Mouse (Mus musculus) layer of hippocampus, adult 11-12 months (tissue): ENCODE measurements around the gene Kcng4.
A peak's percentile ranks its signal among the peaks of the same experiment; 100 is the strongest.

Source experiments
- DNase-seq: peaks from one replicate; pipeline ENCODE4 v3.0.0; 2022; ENCODE audit warnings: low spot score

The Kcng4 gene

DNA sequence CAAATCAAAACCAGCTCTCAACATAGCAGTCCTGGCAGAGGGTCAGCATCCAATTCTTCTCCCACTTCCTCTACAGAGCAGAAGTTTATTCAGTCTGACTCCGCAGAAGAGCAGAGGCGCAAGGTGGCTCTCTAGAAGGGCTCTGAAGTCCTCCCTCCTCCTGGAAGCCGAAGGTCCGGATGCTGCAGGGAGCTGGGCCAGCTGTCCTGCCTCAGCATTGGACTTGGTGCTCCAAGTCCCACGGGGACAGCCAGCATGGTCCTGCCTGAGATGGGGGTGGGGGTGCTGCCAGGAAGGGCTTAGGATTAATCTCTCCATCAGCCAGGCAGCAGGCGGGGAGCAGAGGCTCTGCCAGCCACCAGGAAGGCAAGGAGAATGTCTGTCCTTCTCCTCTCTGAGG lies at the start of gene Kcng4:
Kcng4 (minus strand) TSS at position 303 of the 400 bp plus-strand sequence.
- no peak for DNase-seq

DNA sequence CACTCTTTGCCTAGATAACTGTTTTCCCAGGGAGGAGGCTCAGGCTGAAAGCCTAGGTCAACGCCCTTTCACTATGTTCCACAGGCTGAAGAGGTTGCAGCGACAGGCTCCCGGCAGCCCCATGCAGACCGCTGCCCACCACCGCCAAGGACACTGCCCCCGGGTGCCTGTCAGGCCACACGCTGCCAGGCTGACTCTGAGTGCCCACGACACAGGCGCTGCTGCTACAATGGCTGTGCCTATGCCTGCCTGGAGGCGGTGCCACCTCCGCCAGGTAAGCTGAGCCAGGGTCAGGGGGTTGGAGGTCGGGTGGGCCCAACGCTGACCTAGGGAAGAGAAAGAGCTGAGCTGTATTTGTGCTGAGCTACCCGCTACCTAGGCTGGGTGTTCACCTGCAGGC lies 43.7 kb upstream of the Kcng4 start:
- no peak for DNase-seq

DNA sequence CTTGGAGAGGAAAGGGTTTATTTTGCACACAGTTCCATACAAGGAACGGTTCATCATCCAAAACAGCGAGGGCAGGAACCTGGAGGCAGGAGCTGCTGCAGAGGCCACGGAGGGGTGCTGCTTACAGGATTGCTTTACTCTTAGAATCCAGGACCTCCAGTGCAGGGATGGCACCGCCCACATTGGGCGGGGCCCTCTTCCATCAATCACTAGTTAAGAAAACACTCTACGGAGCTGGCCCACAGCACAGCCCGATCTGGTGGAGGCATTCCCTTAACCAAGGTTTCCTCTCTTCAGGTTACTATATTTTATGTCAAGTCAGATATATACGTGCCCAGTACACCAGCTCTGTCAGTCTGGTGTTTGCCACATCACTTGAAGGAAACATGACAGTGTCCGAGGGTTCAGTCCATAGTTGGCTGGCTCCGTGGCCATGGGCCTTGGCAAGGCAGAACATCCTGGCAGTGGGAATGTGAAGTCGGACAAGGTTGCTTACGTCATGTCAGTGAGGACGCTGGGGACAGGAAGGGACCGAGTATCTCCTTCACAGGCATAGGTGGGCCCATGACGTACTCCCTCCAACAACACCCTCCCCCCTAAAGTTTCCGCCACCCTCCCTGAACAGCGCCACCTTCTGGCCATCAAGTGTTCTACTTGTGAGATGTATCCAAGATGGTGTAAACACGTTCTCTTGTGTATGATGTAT lies 42.8 kb upstream of the Kcng4 start:
- no peak for DNase-seq

DNA sequence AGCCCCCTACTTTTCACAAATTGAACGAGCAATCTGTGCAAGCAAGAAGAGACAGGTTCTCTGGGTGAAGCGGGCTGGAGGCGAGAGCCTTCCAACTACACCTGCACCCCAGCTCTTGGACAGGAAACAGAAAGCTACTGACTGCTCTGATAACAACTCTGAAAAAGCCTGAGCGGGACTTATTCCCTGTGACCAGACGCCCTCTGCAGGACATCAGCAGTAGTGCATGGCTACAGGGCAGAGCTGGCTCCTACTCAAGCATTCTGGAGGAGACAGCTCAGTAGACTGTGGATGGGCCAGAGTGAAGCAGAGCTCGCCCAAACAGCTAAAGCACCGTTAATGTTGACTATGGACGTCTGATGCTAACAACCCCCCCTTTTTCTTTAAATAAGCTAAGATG lies 40.9 kb upstream of the Kcng4 start:
- peak; percentile 92 for DNase-seq

DNA sequence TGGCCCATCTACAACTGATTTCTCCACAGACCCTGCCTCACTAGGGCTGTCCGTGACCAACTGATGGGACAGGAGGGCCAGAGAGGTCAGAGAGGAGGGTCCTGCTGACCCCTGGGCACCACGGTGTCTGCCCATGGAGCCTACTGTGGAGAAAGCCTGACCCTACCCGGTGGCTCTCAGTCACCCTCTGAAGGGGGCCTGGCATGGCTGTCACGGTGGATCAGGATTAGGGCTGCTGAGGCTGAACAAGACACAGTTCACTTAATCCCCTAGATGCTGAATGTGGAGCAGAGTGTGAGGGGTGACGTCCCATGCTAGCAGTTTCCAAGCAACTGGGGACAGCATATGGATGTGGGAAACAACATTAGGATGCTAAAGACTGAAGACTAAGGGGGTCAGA lies 40.0 kb upstream of the Kcng4 start:
- no peak for DNase-seq

DNA sequence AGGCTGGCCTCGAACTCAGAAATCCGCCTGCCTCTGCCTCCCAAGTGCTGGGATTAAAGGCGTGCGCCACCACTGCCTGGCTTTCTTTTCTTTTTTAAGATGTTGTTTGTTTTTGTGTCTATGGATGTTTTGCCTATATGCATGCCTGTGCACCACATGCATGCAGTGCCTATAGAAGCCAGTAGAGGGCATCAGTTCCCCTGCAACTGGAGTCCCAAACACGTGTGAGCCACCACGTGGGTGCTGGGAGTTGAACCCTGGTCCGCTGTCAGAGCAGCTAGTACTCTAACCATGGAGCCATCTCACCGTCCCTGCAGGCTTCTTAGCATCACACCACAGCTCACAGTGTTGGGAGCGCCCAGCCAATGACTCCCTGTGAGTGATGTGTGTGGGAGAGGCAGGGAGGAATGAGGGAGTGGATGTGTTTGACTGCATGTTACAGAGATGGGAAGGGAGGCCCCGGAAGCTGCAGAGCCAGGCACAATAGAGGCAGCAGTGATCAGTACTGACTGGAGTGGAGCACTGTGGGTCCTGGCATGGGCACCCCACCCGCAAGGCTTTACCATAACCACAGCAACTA lies 38.6 kb upstream of the Kcng4 start:
- no peak for DNase-seq

DNA sequence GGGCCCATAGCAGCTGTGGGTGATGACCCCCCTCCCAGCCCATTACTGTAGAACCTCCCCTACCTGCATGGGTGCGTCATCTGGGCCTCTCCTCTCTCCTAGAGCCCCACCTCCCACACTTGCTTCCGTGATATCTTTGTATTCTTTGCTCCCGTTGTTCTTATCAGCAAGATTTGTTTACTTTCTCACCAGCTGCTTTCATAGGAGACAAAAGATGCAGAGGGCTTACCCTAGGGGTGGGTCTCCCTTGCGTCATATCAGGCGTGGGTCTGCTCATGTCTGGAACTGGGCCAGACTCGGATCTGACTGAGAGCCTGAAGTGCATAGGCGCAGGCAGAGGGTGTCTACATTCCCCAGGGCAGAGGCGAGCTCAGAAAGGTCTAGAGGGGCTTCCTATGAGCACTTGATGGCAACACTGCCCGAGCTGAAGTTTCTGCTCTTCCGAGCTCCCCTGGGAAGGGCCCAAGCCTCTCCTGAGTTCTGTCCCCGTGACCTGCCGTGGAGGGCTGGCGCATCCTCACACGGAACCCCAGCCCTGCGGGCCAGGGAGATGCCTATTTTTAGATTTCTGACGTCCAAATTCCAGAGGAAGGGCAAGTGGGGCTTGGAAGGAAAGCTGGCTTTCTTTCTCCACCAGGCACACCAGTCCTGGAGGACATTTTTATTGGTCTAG lies 35.1 kb upstream of the Kcng4 start:
- no peak for DNase-seq

DNA sequence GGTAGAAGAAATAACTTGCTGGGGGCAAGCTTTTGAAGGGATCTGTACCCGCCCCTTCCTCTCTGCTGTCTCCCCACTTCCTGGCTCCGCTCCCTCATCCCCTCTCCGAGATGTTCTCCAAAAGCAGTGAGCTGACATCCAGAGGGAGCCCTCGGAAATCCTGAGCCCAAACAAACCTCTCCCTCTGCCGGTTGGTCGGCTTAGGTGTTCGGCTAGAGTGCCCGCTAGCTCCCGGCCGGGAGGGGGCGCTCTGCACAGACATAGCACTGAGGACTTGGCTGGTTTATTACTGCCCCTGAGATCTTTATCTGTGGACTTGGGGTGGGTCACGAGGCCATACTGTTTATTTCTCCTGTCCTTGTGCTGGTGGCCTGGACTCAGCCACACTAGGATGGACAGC lies 33.8 kb upstream of the Kcng4 start:
- no peak for DNase-seq

DNA sequence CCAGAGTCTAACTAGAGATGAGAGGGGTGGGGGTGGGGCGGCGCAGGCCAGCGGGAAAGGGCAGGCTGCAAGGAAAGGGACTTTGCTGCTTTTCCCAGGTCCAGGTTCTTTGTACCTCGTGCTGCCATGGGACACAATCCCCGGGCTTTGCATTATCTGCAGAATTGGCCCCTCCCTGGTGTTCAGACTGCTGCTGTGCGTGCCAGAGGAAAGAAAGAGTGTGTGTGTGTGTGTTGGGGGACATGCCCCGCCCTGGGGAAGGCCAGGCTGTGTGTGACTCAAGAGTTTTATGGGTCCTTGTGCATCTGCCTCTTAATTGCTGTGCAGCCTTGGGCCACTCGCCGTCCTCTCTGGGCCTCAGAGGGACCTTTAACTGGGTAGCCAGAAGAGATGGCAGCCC lies 33.0 kb upstream of the Kcng4 start:
- DNase-seq = no peak

DNA sequence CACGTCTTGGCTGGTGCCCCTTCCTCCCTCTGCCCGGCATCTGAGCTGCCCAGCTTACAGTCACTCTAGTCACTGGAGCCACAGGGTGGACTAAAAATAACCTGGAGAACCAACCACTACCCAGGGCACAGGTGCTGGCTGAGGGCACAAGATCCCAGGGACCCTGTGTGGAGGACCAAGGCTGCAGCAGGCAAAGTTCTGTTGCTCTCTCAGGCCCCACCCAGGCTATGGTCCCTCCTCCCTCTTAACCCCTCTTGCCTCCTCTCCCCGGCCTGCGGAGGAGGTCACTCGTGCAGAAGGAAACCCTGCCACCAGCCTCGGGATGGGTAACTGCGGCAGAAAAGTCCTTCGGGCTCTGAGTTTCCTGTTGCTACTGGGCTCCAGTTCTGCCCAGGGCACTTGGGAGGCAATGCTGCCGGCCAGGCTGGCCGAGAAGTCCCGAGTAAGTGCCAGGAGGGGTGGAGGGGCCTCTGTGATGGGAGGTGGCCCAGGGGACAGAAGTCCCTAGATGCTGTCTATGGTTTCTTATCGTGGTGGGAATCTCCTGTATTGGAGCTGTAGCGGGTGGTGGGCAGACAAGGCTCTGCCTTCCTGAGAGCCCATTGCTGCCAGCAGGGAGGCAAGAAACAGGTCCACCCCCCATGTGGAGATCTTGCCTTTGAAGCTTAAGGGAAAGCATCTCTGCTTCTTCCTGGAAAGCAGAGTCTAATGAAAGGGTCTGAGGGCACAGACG lies 30.9 kb upstream of the Kcng4 start, which contains the start of gene Wfdc1:
Wfdc1 (plus strand) TSS at position 147 of the 733 bp plus-strand sequence.
- DNase-seq = no peak

DNA sequence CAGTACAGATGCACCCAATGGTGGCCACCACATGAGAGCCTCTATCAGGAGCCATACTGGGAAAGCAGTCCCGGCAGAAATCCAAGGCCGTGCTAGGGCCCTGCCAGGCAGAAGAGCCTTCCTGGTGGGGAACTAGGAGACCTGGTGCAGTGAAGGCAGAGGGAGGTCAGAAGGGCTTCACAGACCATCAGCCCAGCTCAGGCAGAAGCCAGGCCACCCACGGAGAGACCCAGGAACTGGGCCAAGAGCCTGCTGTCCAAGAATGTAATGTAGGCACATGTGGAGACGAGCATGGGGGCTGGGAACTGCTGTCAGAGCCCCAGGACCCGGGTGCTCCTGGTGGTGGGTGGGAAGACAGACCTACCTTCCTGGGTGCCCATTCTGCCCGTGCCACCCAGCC lies 29.8 kb upstream of the Kcng4 start:
- DNase-seq = no peak

DNA sequence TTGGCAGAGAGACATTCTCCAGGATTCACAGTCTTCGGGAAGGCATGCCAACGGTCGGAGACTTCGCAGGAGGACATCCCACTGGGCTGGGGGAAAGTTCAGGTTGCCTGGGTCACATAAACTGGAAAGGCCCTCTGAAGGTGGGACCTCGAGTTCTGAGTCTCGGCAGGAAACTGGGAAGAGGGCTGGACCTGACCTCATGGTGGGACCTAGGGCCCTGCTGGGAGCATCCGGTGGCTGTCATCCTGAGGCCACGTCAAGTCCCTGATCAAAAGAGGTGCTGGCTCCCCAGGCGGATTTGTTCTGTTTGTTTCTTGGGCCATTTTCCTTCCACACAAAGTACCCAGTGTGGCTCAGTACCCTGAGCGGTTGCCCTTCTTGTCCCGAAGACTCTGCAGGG lies 28.0 kb upstream of the Kcng4 start:
- DNase-seq = no peak

DNA sequence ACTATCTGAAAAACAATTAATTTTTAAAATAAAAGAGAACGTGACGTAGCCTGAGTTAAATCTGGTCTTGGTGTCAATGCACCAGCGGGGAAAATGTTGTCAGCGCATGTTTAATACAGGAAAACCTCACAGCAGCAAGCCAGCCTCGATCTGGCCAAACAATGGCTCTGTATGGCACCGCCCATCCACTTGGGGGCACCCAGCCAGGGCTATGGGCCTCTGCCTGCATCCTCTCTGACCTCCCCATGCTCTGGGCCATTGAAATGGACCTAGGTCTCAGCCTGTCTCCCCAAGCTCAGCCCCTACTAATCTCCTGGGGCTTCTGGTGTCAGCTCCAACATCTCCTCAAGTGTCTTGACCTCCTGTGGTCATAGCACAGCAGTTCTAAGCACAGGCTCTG lies 26.4 kb upstream of the Kcng4 start:
- DNase-seq = no peak

DNA sequence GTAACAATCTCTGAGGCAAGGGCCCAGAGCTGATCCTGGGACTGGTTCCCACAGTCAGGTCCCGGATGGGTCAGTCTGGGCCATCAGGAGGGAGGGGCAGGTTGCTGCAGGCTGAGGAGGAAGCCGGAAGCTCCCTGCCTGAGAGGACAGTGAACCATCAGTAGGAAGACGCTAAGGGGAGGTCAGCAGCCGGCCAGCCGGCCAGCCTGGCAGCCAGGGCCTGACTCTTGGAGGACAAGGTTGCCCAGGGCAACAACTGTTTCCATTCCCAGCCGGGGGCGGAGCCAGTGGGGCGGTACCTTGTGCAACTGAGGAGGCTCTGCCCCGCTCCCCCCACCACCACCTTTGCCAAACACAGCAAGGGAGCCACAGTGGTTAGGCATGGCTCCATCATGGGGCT lies 25.6 kb upstream of the Kcng4 start:
- peak; percentile 22 for DNase-seq

DNA sequence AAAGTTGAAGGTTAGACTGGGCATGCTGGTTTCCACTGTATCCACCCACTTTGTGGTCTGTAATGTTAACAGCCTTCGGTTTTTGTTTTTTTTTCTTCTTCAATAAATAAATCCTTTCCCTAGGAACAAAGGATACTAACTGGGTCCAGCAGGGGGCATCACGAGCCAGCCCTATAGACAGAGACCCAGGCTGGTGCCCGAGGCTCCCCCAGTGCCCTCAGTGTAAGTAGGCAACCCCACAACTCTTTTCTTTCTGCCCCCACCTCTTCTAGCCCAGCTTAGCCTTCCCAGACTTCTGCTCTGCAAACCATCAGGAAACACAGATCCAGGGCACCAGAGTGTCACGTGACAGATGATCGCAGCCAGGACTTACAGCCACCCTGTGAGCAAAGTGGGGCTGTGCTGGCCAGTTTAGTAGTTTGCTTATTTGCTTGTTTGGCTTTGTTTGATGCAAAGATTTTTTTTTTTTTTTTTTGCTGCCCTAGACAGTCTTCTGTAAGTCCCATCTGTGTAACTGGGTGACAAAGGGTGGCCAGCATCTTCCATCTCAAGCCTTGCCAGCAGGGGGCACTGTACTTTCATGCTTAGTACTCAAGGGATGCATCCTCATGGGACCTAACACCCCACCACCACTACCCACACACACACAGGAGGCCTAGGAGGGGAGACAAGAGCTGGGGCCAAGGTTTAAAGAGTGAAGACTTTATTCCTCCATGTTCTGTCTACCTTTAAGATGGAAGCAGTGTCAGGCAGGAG lies 21.4 kb upstream of the Kcng4 start:
- no peak for DNase-seq

DNA sequence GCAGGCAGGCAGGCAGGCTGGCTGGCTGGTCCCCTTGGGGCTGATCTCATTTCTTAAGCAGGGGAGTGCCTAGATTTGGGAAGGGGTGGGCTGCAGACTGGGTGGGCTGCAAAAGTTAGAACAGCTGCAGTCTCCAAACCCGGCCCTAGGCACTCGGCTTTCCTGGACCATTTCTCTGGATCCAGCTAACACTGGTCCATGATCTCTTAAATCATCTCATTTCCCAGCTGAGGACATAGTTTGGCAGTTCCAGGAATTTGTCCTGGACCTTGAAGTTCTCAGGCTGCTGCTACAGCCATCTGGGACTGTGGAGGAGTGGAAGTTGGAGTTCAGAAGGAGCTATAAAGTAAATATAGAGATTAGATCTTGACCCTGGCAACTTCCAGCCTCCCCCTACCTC lies 15.8 kb upstream of the Kcng4 start:
- no peak for DNase-seq

DNA sequence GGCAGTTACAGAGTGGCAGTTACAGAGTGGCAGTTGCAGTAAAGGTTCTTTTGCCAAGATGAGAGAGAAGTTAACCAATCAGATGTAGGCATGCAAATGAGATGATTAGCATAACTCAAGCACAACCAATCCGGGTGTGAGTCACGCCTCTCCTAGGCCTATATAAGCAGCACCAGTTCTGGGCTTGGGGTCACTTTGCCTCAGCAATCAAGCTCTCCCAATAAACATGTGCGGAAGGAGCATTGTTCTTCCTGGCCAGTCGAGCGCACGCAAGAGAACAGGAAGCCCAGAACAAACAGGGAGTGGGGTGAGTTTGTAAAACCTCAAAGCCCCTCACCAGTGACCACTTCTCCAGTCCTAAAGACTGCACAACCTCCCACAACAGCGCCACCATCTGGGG lies 11.4 kb upstream of the Kcng4 start:
- DNase-seq = no peak

DNA sequence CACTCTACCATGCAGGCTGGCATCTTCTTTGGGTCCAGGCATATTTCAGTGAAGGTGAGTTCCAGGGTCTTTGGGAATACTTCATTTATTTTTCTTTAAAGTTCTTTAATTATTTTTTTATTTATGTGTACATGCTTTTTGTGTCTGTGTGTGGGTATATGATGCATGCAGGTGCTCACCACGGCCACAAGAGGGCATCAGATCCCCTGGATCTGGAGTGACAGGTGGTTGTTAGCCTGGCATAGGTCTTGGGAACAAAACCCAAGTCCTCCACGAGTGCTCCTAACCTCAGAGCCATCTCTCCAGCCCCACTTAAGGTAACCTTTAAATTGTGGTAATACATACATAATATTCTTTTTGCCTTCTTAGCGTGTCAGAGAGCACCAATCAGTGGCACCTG lies 10.7 kb upstream of the Kcng4 start:
- no peak for DNase-seq

DNA sequence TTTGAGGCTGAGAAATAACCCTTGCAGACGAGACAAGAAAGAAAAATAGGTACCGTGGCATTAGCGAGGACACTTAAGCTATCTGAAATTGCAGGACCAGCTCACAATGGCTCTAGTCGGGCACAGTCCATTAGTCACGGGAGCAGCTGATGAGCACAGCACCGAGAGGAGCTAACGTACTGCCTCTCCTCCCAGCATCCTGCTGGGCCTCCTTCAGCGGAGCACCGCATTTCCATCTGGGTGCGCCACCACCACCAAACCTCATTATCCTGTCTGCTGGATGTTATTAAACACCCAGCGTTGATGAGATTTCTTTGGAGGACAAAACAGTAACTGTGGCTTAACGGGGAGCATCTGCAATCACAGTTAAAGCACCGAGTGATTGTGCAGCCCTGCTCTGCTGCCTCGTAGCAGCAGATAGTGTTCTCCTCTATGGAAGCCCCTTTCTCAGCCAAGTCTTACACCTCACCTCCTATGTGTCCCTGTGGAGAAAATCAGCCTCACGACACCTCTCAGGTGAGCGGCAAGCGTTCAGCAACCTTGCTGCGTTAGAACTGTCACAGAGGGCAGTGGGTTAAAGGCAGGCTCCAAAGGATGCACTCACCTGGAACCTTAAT lies 9.6 kb upstream of the Kcng4 start:
- no peak for DNase-seq

DNA sequence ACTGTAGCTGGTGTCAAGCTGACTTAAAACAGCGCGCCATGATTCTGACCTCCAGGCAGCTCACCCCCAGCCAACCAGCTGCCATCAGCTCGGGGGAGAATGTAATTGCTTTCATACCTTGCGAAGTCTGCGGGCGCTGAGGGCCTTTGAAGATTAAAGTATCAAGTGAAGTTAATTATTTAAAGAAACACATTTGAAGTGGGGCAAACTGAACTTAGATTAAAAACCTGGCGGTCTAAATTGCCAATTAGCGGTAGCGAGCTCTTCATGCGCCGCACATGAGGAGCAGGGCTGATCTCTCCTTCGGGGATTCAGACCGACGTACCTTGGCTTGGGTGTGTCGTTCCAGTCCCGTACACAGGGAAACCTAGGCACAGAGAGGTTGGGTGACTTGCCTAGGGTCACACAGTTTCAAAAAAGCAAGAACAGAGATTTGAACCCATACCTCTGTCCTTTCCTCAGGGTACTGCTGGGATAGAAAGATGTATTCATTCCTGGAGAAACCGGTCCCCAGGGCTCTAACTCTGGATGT lies 9.0 kb upstream of the Kcng4 start:
- DNase-seq = no peak

DNA sequence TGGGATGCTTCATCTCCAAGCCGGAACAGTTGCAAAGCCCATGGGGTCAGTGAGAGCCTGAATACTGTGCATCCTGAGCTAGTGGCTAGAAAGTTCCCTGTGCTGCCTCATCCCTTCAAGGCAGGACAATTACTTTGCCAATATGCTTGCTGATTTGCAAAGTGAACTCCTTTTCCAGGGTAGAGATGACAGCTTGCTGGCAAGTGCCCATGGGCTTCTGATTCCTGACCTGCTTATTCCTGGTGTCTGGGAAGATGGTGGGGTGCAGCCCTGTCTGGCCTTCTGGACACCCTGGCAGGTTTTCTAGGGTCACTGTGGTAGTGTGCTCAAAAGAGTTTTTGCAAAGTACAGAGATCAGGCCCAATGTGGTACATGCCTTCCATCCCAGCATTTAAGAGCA lies 7.5 kb upstream of the Kcng4 start:
- no peak for DNase-seq
